Mouse (Mus musculus) limb, embryonic 13.5 days (tissue): ENCODE measurements around the gene Ino80b. TPM values are rescaled to one million over a fixed set of nuclear protein-coding genes. Genes with fewer than 3 reads are reported as not detected.

Experiments
- ATAC-seq: fragments of 200-750 bp; cut with Nextera tagmentation; 2 replicates; pipeline ENCODE4 v1.8.0; 2017; ENCODE audit warnings: low read depth, moderate number of reproducible peaks, moderate TSS enrichment; ENCODE audit not compliant: low FRiP score
- H3K27ac ChIP-seq: fragments of 300-500 bp; sonication (generic); 2 replicates; pipeline ENCODE4 v1.5.1; 2015; ENCODE audit warnings: inconsistent platforms, mild to moderate bottlenecking, moderate library complexity
- H3K27me3 ChIP-seq: fragments of 300-500 bp; sonication (generic); 2 replicates; pipeline ENCODE4 v1.6.1; 2015; ENCODE audit warnings: mild to moderate bottlenecking, inconsistent platforms
- H3K36me3 ChIP-seq: fragments of 300-500 bp; sonication (generic); 2 replicates; pipeline ENCODE4 v1.6.1; 2015; ENCODE audit warnings: inconsistent platforms, mild to moderate bottlenecking, moderate library complexity
- H3K4me1 ChIP-seq: fragments of 300-500 bp; sonication (generic); 2 replicates; pipeline ENCODE4 v1.6.1; 2015; ENCODE audit warnings: inconsistent platforms
- H3K4me2 ChIP-seq: fragments of 300-500 bp; sonication (generic); replicated peaks from 2 replicates; pipeline ENCODE4 v1.6.1; 2015; ENCODE audit warnings: inconsistent platforms, mild to moderate bottlenecking, moderate library complexity
- H3K4me3 ChIP-seq: fragments of 300-500 bp; sonication (generic); 2 replicates; pipeline ENCODE4 v1.5.1; 2015; ENCODE audit warnings: moderate library complexity, mild to moderate bottlenecking, inconsistent platforms
- H3K9ac ChIP-seq: fragments of 300-500 bp; sonication (generic); 2 replicates; pipeline ENCODE4 v1.6.1; 2015; ENCODE audit warnings: mild to moderate bottlenecking, inconsistent platforms
- H3K9me3 ChIP-seq: fragments of 300-500 bp; sonication (generic); 2 replicates; pipeline ENCODE4 v1.6.1; 2016; ENCODE audit warnings: inconsistent platforms
- WGBS: fragments of 180-500 bp; shearing (Covaris S2); methylation state at CpG from one replicate; pipeline ENCODE4 v1.1.7; 2015; 5-methylcytosine and 5-hydroxymethylcytosine counted together
- polyA plus RNA-seq: library from polyadenylated mRNA; unstranded; fragments of >200 nt; fragmentation: Nextera tagmentation; extraction: Ambion mirVana; gene quantifications from 2 replicates; pipeline ENCODE4 v1.2.1, GENCODE M21; 2015

Ino80b gene
- polyA plus RNA-seq, 1 experiment from 2014 or later = 12.4 TPM

- H3K9me3 ChIP-seq = no peaks in the 10 kb centered on the region
- H3K4me2 ChIP-seq = peak overlapping the region; percentile 94
- H3K36me3 ChIP-seq = peaks cover 9% of the 10 kb centered on the region; the same call in 1 of the 2 replicates
- peak; percentile 34 for ATAC-seq
- WGBS = under 1% methylated on average over 11 of the region's 11 CpGs
- no peaks in the 10 kb centered on the region for H3K27me3 ChIP-seq
- peaks cover 59% of the 10 kb centered on the region for H3K4me1 ChIP-seq
- H3K4me3 ChIP-seq = peak overlapping the region; percentile 61
- H3K27ac ChIP-seq = peak overlapping the region; percentile 100
- H3K9ac ChIP-seq = peak overlapping the region; percentile 89
These were observed 12.8 kb upstream of the Ino80b start for GRCm38 (mm10) chr6:83138056-83138455.

GRCm38 (mm10) chr6:83137576-83137950 is 12.3 kb upstream of the Ino80b start:
- peaks cover 9% of the 10 kb centered on the region; the same call in 1 of the 2 replicates for H3K36me3 ChIP-seq
- peak; percentile 85 for ATAC-seq
- H3K9ac ChIP-seq = peak overlapping the region; percentile 89
- peaks cover 54% of the 10 kb centered on the region for H3K4me1 ChIP-seq
- peak overlapping the region; percentile 100 for H3K27ac ChIP-seq
- H3K27me3 ChIP-seq = no peaks in the 10 kb centered on the region
- H3K4me3 ChIP-seq = peak overlapping the region; percentile 61
- peak overlapping the region; percentile 94 for H3K4me2 ChIP-seq
- WGBS = 0% methylated on average over 12 of the region's 12 CpGs
- no peaks in the 10 kb centered on the region for H3K9me3 ChIP-seq

- under 1% methylated on average over 26 of the region's 26 CpGs for WGBS
- ATAC-seq = peak; percentile 90
- peaks cover 49% of the 10 kb centered on the region for H3K4me1 ChIP-seq
These were observed 11.8 kb upstream of the Ino80b start for GRCm38 (mm10) chr6:83136881-83137575.

GRCm38 (mm10) chr6:83136291-83136880 is 11.2 kb upstream of the Ino80b start:
- peaks cover 9% of the 10 kb centered on the region; the same call in 1 of the 2 replicates for H3K36me3 ChIP-seq
- H3K9me3 ChIP-seq = no peaks in the 10 kb centered on the region
- H3K4me2 ChIP-seq = peak overlapping the region; percentile 94
- peak overlapping the region; percentile 61 for H3K4me3 ChIP-seq
- no peaks in the 10 kb centered on the region for H3K27me3 ChIP-seq
- peak overlapping the region; percentile 100 for H3K27ac ChIP-seq
- 7% methylated on average over 5 of the region's 5 CpGs for WGBS
- H3K9ac ChIP-seq = peak overlapping the region; percentile 89
- no peak for ATAC-seq
- peaks cover 43% of the 10 kb centered on the region for H3K4me1 ChIP-seq

More at GRCm38 (mm10) chr6:83136881-83137575, 11.8 kb upstream of the Ino80b start:
- no peaks in the 10 kb centered on the region for H3K27me3 ChIP-seq
- peak overlapping the region; percentile 61 for H3K4me3 ChIP-seq
- peak overlapping the region; percentile 100 for H3K27ac ChIP-seq
- H3K9ac ChIP-seq = peak overlapping the region; percentile 89
- no peaks in the 10 kb centered on the region for H3K9me3 ChIP-seq
- H3K4me2 ChIP-seq = peak overlapping the region; percentile 94
- peaks cover 9% of the 10 kb centered on the region; the same call in 1 of the 2 replicates for H3K36me3 ChIP-seq

- H3K27me3 ChIP-seq = no peaks in the 10 kb centered on the region
- peak overlapping the region; percentile 89 for H3K9ac ChIP-seq
- peak overlapping the region; percentile 94 for H3K4me2 ChIP-seq
- WGBS = 2% methylated on average over 37 of the region's 37 CpGs
- H3K27ac ChIP-seq = peak overlapping the region; percentile 100
- ATAC-seq = no peak
- peaks cover 40% of the 10 kb centered on the region for H3K4me1 ChIP-seq
- no peaks in the 10 kb centered on the region for H3K9me3 ChIP-seq
- peak overlapping the region; percentile 61 for H3K4me3 ChIP-seq
- H3K36me3 ChIP-seq = peaks cover 9% of the 10 kb centered on the region; the same call in 1 of the 2 replicates
These were observed 10.4 kb upstream of the Ino80b start for GRCm38 (mm10) chr6:83135571-83136161.

GRCm38 (mm10) chr6:83134951-83135513 is 9.8 kb upstream of the Ino80b start, which contains the start of gene Rtkn:
Rtkn (plus strand) TSS chr6:83135463.
- H3K4me1 ChIP-seq = peaks cover 37% of the 10 kb centered on the region
- H3K4me3 ChIP-seq = peak within 1 kb of the TSS; percentile 61
- H3K9ac ChIP-seq = peak within 1 kb of the TSS; percentile 89
- H3K4me2 ChIP-seq = peak within 1 kb of the TSS; percentile 94
- no peak for ATAC-seq
- no peaks in the 10 kb centered on the region for H3K27me3 ChIP-seq
- no peaks in the 10 kb centered on the region for H3K9me3 ChIP-seq
- peaks cover 8% of the 10 kb centered on the region; the same call in 1 of the 2 replicates for H3K36me3 ChIP-seq
- WGBS = 60% methylated on average over 7 of the region's 7 CpGs
- peak within 1 kb of the TSS; percentile 100 for H3K27ac ChIP-seq

- Histone ChIP-seq H3K9me3 (no peaks in the 10 kb centered on the region), H3K27me3 (no peaks in the 10 kb centered on the region), H3K27ac (no peak overlapping the region), H3K36me3 (0 out of 2 replicates have a peak, but pooled peaks cover under 1% of the 10 kb centered on the region), H3K4me1 (peaks cover 29% of the 10 kb centered on the region), H3K4me2 (no peak overlapping the region), H3K9ac (no peak overlapping the region), H3K4me3 (no peak overlapping the region)
- no peak for ATAC-seq
- 81% methylated on average over 3 of the region's 3 CpGs for WGBS
These were observed 9.0 kb upstream of the Ino80b start for GRCm38 (mm10) chr6:83134226-83134625.

- H3K4me1 ChIP-seq = peaks cover 16% of the 10 kb centered on the region
- no peaks in the 10 kb centered on the region for H3K36me3 ChIP-seq
- no peaks in the 10 kb centered on the region for H3K27me3 ChIP-seq
- no peak for ATAC-seq
- H3K4me2 ChIP-seq = no peak overlapping the region
- no peak overlapping the region for H3K9ac ChIP-seq
- H3K9me3 ChIP-seq = no peaks in the 10 kb centered on the region
- no peak overlapping the region for H3K27ac ChIP-seq
- 85% methylated on average over 9 of the region's 9 CpGs for WGBS
- H3K4me3 ChIP-seq = no peak overlapping the region
These were observed 7.1 kb upstream of the Ino80b start for GRCm38 (mm10) chr6:83132176-83132919.

GRCm38 (mm10) chr6:83131469-83132034 is 6.3 kb upstream of the Ino80b start:
- H3K36me3 ChIP-seq = no peaks in the 10 kb centered on the region
- no peak overlapping the region for H3K4me3 ChIP-seq
- no peak overlapping the region for H3K27ac ChIP-seq
- peaks cover 16% of the 10 kb centered on the region for H3K4me1 ChIP-seq
- no peak for ATAC-seq
- H3K9me3 ChIP-seq = no peaks in the 10 kb centered on the region
- H3K9ac ChIP-seq = no peak overlapping the region
- no peaks in the 10 kb centered on the region for H3K27me3 ChIP-seq
- WGBS = 74% methylated on average over 6 of the region's 6 CpGs
- no peak overlapping the region for H3K4me2 ChIP-seq

- Histone ChIP-seq H3K4me3 (no peak overlapping the region), H3K9ac (no peak overlapping the region), H3K27ac (no peak overlapping the region), H3K4me2 (no peak overlapping the region), H3K27me3 (no peaks in the 10 kb centered on the region), H3K9me3 (no peaks in the 10 kb centered on the region), H3K4me1 (peaks cover 21% of the 10 kb centered on the region), H3K36me3 (no peaks in the 10 kb centered on the region)
- WGBS = 97% methylated on average over 5 of the region's 5 CpGs
- no peak for ATAC-seq
These were observed 2.2 kb upstream of the Ino80b start for GRCm38 (mm10) chr6:83127419-83127818.

GRCm38 (mm10) chr6:83124851-83125312 is 349 bp downstream of the Ino80b start:
- Histone ChIP-seq H3K27ac (peak overlapping the region; percentile 67; the same call in 1 of the 2 replicates), H3K9me3 (no peaks in the 10 kb centered on the region), H3K4me3 (peak overlapping the region; percentile 76), H3K36me3 (peaks cover under 1% of the 10 kb centered on the region; the same call in 1 of the 2 replicates), H3K4me1 (peaks cover 33% of the 10 kb centered on the region), H3K27me3 (no peaks in the 10 kb centered on the region), H3K9ac (peak overlapping the region; percentile 79), H3K4me2 (peak overlapping the region; percentile 94)
- under 1% methylated on average over 30 of the region's 30 CpGs for WGBS
- ATAC-seq = peak; percentile 29; the same call in 1 of the 2 replicates
